8 mouse cellular contexts compared by ENCODE assay signal in the genomic region with DNA sequence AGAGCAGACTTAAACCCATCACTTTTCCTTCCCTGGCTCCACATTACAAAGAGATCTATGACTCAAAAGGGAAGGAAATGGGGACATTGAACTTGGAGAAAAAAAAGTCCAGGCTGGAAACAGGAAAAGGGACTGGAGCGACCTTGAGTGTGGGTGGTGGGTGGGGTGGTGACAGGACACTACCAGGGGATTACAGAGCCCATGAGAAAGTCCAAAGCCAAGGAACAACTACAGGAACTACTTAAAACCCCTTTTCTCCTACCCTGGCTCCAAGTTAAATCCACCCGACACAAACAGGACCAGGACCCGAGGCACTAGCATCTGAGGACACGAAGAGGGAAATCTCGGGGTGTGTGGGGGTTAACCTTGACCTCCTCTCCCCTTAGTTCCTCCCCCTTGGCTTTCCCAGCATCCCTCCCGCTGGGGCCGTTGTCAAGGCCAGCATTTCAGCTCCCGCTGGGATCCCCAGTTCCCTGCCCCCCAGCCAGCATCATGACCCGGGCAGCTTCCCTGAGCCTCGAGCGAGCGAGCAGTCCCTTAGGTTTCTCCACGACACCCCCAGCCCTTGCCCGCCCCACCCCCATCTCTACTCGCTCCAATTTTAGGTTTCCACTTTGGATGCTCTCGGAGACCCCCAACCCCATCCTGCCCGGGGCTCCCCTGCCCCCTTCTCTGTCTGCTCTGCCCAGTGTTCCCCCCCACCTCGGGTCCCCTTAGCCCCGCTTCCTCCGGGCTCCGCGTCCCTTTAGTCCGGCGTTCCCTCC. TPM values are rescaled to one million over a fixed set of nuclear protein-coding genes. Genes with fewer than 3 reads are reported as not detected.
DNase-seq lines count a peak whose midpoint lies in the region; ATAC-seq and TF ChIP-seq lines count a peak whose summit lies in the region.

No protein-coding gene starts in this region.

- DNase-seq in ZHBTc4 (ENCODE audit: low read depth, low spot score): peak; percentile 89
- DNase-seq in embryo, embryonic 11 days: peak; percentile 69
- DNase-seq in ovary, postnatal 36 days (ENCODE audit: low spot score): peak; percentile 74

- H3K9ac ChIP-seq in heart, embryonic 11.5 days (ENCODE audit: low read depth, low read length): peak overlapping the region; percentile 81
- H3K9ac ChIP-seq in kidney, embryonic 15.5 days: peak overlapping the region; percentile 95
- H3K9ac ChIP-seq in lung, embryonic 16.5 days (ENCODE audit: low read length): peak overlapping the region; percentile 96

- peak overlapping the region; percentile 42 for H3ac ChIP-seq in C2C12 (ENCODE audit: control insufficient read depth, insufficient read length, low read depth)

- peak overlapping the region; percentile 88 for H3K27ac ChIP-seq in heart, embryonic 11.5 days (ENCODE audit: low read depth, low read length)
- H3K27ac ChIP-seq in kidney, embryonic 15.5 days: peak overlapping the region; percentile 95
- peak overlapping the region; percentile 96 for H3K27ac ChIP-seq in lung, embryonic 16.5 days (ENCODE audit: low read length)

- no peaks in the 10 kb centered on the region for H3K9me3 ChIP-seq in heart, embryonic 11.5 days (replicated peaks; ENCODE audit: control insufficient read depth, low read length)
- no peaks in the 10 kb centered on the region for H3K9me3 ChIP-seq in kidney, embryonic 15.5 days (replicated peaks)
- no peaks in the 10 kb centered on the region for H3K9me3 ChIP-seq in lung, embryonic 16.5 days (ENCODE audit: control insufficient read depth, low read length)

- peaks cover 28% of the 10 kb centered on the region for H3K79me3 ChIP-seq in C2C12 (ENCODE audit: low read depth)

- no peak for TF ChIP-seq CTCF in C2C12 (IDR thresholded peaks at IDR 0.05; ENCODE audit: control insufficient read depth, insufficient read depth, insufficient read length)

- H3K4me3 ChIP-seq in C2C12 (ENCODE audit: insufficient read depth, poor library complexity, severe bottlenecking): peak overlapping the region; percentile 74
- H3K4me3 ChIP-seq in heart, embryonic 11.5 days (ENCODE audit: low read depth, low read length): peak overlapping the region; percentile 59
- peak overlapping the region; percentile 93 for H3K4me3 ChIP-seq in kidney, embryonic 15.5 days (replicated peaks)
- peak overlapping the region; percentile 98 for H3K4me3 ChIP-seq in lung, embryonic 16.5 days (ENCODE audit: low read length)

- WGBS in heart, embryonic 11.5 days (ENCODE audit: insufficient replicate concordance): under 1% methylated on average over 24 of the region's 24 CpGs
- 0% methylated on average over 20 of the region's 24 CpGs for WGBS in kidney, embryonic 15.5 days
- WGBS in lung, embryonic 16.5 days: under 1% methylated on average over 24 of the region's 24 CpGs

- peaks cover 38% of the 10 kb centered on the region for H3K79me2 ChIP-seq in C2C12 (ENCODE audit: control insufficient read depth, insufficient read depth)

- H3K36me3 ChIP-seq in C2C12 (ENCODE audit: control insufficient read depth, insufficient read depth): no peaks in the 10 kb centered on the region
- H3K36me3 ChIP-seq in heart, embryonic 11.5 days (ENCODE audit: control insufficient read depth, insufficient read depth, low read length): no peaks in the 10 kb centered on the region
- H3K36me3 ChIP-seq in kidney, embryonic 15.5 days: peaks cover 6% of the 10 kb centered on the region; the same call in 1 of the 2 replicates
- peaks cover 2% of the 10 kb centered on the region; the same call in 1 of the 2 replicates for H3K36me3 ChIP-seq in lung, embryonic 16.5 days (ENCODE audit: control insufficient read depth, insufficient read depth, low read length)

- no peaks in the 10 kb centered on the region for H3K27me3 ChIP-seq in C2C12 (ENCODE audit: control insufficient read depth, insufficient read depth, insufficient read length)
- H3K27me3 ChIP-seq in heart, embryonic 11.5 days (ENCODE audit: control insufficient read depth, insufficient read depth, low read length): no peaks in the 10 kb centered on the region
- no peaks in the 10 kb centered on the region for H3K27me3 ChIP-seq in kidney, embryonic 15.5 days
- no peaks in the 10 kb centered on the region for H3K27me3 ChIP-seq in lung, embryonic 16.5 days (ENCODE audit: control insufficient read depth, insufficient read depth, low read depth, low read length)

- ATAC-seq in heart, embryonic 11.5 days (replicated peaks; ENCODE audit: insufficient number of reproducible peaks, low FRiP score, low TSS enrichment): peak; percentile 28
- peak; percentile 42 for ATAC-seq in kidney, embryonic 15.5 days (replicated peaks; ENCODE audit: low FRiP score)
- peak; percentile 58 for ATAC-seq in lung, embryonic 16.5 days (ENCODE audit: low read depth)
- ATAC-seq in megakaryocyte progenitor cell, adult 5-6 weeks (replicated peaks; ENCODE audit: poor library complexity): no peak

- H3K4me1 ChIP-seq in heart, embryonic 11.5 days (ENCODE audit: control insufficient read depth, insufficient read depth, low read length): peaks cover 34% of the 10 kb centered on the region
- H3K4me1 ChIP-seq in kidney, embryonic 15.5 days: peaks cover 59% of the 10 kb centered on the region
- peaks cover 45% of the 10 kb centered on the region for H3K4me1 ChIP-seq in lung, embryonic 16.5 days (replicated peaks; ENCODE audit: control insufficient read depth, insufficient read depth, low read length)

- H3K4me2 ChIP-seq in heart, embryonic 11.5 days: peak overlapping the region; percentile 75
- peak overlapping the region; percentile 90 for H3K4me2 ChIP-seq in kidney, embryonic 15.5 days
- peak overlapping the region; percentile 64 for H3K4me2 ChIP-seq in lung, embryonic 16.5 days (ENCODE audit: low read depth, low read length)

TF ChIP-seq in C2C12, 6 proteins besides CTCF, POLR2A, EP300 and RAD21:
- TF ChIP-seq MYOD1 (IDR thresholded peaks at IDR 0.05; ENCODE audit: control insufficient read depth, insufficient read length, low read depth) (no peak), USF1 (IDR thresholded peaks at IDR 0.05; ENCODE audit: low read depth) (no peak), MAX (IDR thresholded peaks at IDR 0.05) (no peak), CEBPB (IDR thresholded peaks at IDR 0.05; ENCODE audit: low read depth) (no peak), FOSL1 (IDR thresholded peaks at IDR 0.05; ENCODE audit: insufficient read depth, low read length, poor library complexity, severe bottlenecking) (no peak), MYOG (IDR thresholded peaks at IDR 0.05; ENCODE audit: control insufficient read depth, extremely low read depth, insufficient read length) (no peak)

RNA-seq across cellular contexts. Expression of a gene that starts 0.6 kb away (rescaled TPM):
- 131 TPM for polyA plus RNA-seq in C2C12 (2012; fragmentation: generic; extraction: Trizol)
- polyA plus RNA-seq in heart, embryonic 11.5 days (2014; fragmentation: Nextera tagmentation; extraction: Ambion mirVana): 77.0 and 88.9 TPM in 2 replicates
- polyA plus RNA-seq in kidney, embryonic 15.5 days (2015; fragmentation: Nextera tagmentation; extraction: Ambion mirVana): 67.7 and 69.5 TPM in 2 replicates
- 38.1 and 45.0 TPM in 2 replicates for polyA plus RNA-seq in lung, embryonic 16.5 days (2015; fragmentation: Nextera tagmentation; extraction: Ambion mirVana)
- 8.6 and 8.7 TPM in 2 replicates for total RNA-seq in megakaryocyte progenitor cell, adult 5-6 weeks (2015)
- 11.3 and 27.1 TPM in 2 replicates for total RNA-seq in megakaryocyte progenitor cell, adult 5-6 weeks (2017)

RNA-seq across cellular contexts. Expression of a gene that starts 32.3 kb away (rescaled TPM):
- 54.8 TPM for polyA plus RNA-seq in C2C12 (2012; fragmentation: generic; extraction: Trizol)
- polyA plus RNA-seq in heart, embryonic 11.5 days (2014; fragmentation: Nextera tagmentation; extraction: Ambion mirVana): 73.7 and 77.8 TPM in 2 replicates
- polyA plus RNA-seq in kidney, embryonic 15.5 days (2015; fragmentation: Nextera tagmentation; extraction: Ambion mirVana): 110 and 128 TPM in 2 replicates
- polyA plus RNA-seq in lung, embryonic 16.5 days (2015; fragmentation: Nextera tagmentation; extraction: Ambion mirVana): 111 and 116 TPM in 2 replicates
- total RNA-seq in megakaryocyte progenitor cell, adult 5-6 weeks (2015): 53.9 and 61.7 TPM in 2 replicates
- 53.1 and 60.4 TPM in 2 replicates for total RNA-seq in megakaryocyte progenitor cell, adult 5-6 weeks (2017)

RNA-seq across cellular contexts. Expression of a gene that starts 37.7 kb away (rescaled TPM):
- 5.2 TPM for polyA plus RNA-seq in C2C12 (2012; fragmentation: generic; extraction: Trizol)
- polyA plus RNA-seq in heart, embryonic 11.5 days (2014; fragmentation: Nextera tagmentation; extraction: Ambion mirVana): 4.4 and 4.7 TPM in 2 replicates
- 14.2 and 15.9 TPM in 2 replicates for polyA plus RNA-seq in kidney, embryonic 15.5 days (2015; fragmentation: Nextera tagmentation; extraction: Ambion mirVana)
- 18.2 and 20.0 TPM in 2 replicates for polyA plus RNA-seq in lung, embryonic 16.5 days (2015; fragmentation: Nextera tagmentation; extraction: Ambion mirVana)
- 0.49 and 1.7 TPM in 2 replicates for total RNA-seq in megakaryocyte progenitor cell, adult 5-6 weeks (2015)
- 0.83 and 2.4 TPM in 2 replicates for total RNA-seq in megakaryocyte progenitor cell, adult 5-6 weeks (2017)

RNA-seq across cellular contexts. Expression of a gene that starts 57.3 kb away (rescaled TPM):
- 0.01 TPM for polyA plus RNA-seq in C2C12 (2012; fragmentation: generic; extraction: Trizol)
- 0.15 and 0.19 TPM in 2 replicates for polyA plus RNA-seq in heart, embryonic 11.5 days (2014; fragmentation: Nextera tagmentation; extraction: Ambion mirVana)
- 0.67 and 0.73 TPM in 2 replicates for polyA plus RNA-seq in kidney, embryonic 15.5 days (2015; fragmentation: Nextera tagmentation; extraction: Ambion mirVana)
- 0.09 and 0.30 TPM in 2 replicates for polyA plus RNA-seq in lung, embryonic 16.5 days (2015; fragmentation: Nextera tagmentation; extraction: Ambion mirVana)
- total RNA-seq in megakaryocyte progenitor cell, adult 5-6 weeks (2015): 0.25 and 0.27 TPM in 2 replicates
- total RNA-seq in megakaryocyte progenitor cell, adult 5-6 weeks (2017): 0.03 and 0.17 TPM in 2 replicates
